Mouse (Mus musculus): ENCODE results near the gene Gm21905. TPM values are rescaled to one million over a fixed set of nuclear protein-coding genes. Genes with fewer than 3 reads are reported as not detected.
A peak's percentile ranks its signal among the peaks of the same experiment; 100 is the strongest.

Gene Gm21905
- not detected for total RNA-seq (2022)

DNA sequence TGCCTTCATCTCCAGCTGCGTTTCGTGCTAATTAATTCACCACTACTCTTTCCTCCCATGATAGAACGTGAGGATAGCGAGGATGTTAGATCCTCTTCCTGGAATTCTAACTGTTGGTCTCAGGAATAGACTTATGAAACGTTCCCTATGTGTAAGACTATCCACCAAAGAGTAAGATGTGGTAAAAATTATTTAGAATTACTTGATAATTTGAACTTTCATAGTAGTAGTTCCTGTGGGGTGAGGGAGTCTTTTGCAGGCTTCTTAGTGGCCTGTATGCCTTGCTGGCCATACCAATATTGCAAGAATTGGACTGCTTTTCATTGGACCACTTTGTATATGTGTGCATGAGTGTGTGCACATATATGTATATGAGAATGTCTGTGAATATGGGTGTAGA is at the start of gene Gm21905:
Gene Gm21905 (minus strand): TSS at position 101 of the 400 bp plus-strand sequence.
- DNase-seq (ENCODE audit: low spot score), result no peak

GRCm38 (mm10) chr5:67990426-67990825 is 44.2 kb upstream of the Gm21905 start:
- no peak for DNase-seq (ENCODE audit: low spot score)

DNA sequence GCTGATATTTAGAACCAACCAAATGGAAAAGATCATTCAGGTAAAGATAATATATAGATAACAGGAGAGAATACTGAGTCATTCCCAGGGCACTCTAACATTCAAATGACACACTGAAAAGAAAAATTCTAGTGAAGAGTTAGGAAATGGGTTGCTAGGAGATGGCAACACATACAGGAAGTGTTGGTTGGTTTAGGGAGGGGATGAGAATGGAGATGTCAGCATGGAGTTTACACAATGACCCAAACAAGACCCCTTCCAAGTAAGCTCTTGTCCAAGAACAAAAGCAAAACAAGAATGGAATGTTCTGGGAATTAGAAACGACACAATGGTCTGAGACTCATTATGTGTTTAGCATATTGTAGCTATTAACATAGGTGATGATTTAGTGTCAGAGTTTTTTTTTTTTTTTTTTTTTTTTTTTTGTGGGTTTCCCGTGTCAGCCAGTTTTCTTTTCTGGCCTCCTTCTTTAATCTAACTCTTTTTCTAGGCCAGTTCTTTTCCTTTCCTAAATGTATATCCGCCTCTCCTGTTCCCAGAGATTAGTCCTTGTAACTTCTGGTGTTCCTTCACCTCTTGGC is 35.8 kb upstream of the Gm21905 start:
- no peak for DNase-seq (ENCODE audit: low spot score)

DNA sequence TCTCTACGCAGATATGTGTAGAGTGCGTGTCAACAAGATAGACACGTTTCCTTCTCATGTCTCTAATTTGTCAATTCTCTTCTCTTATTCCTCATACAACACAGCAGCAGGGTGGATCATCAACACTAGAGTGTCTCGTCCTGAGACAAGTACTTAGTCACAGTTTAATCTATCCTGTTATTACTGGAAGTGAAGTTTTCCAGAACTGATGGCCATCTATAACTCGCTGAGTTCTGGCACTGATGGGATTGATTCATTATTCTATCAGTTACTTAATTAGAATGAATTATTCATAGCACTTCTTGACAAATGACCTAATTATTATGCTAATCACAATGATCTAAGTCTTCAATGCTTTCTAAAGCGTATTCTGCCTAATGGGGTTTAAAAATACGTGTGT is 23.3 kb upstream of the Gm21905 start:
- no peak for DNase-seq (ENCODE audit: low spot score)

- no peak for DNase-seq (ENCODE audit: low spot score)
Measured at GRCm38 (mm10) chr5:67961708-67962629, 15.7 kb upstream of the Gm21905 start.

DNA sequence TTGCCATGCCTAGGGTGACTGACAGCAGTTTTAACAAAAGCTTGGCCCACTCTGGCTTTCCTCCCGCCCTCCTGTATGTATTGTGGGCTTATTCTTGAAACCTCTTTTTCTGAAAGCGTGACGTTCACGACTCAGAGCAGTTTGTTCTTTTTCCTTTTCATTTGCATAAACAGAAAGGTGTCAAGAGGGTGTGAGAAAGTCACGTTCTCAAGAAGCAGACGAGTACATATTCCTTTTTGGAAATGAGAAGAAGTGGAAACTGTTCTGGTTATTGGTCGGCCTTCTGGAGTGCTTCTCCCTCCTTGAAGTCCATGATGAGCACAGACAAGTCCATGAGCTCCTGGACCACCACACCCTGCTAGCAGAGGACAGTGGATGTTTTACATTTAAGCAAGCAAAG is 9.3 kb upstream of the Gm21905 start:
- DNase-seq (ENCODE audit: low spot score), result no peak

GRCm38 (mm10) chr5:67954097-67954496 is 7.9 kb upstream of the Gm21905 start:
- DNase-seq (ENCODE audit: low spot score), result no peak

- no peak for DNase-seq (ENCODE audit: low spot score)
Measured at GRCm38 (mm10) chr5:67948074-67948473, 1.9 kb upstream of the Gm21905 start.

- DNase-seq (ENCODE audit: low spot score), result no peak
Measured at GRCm38 (mm10) chr5:67947006-67947405, 785 bp upstream of the Gm21905 start.

- DNase-seq (ENCODE audit: low spot score), result no peak
Measured at GRCm38 (mm10) chr5:67944074-67944785, 2.0 kb downstream of the Gm21905 start.

DNA sequence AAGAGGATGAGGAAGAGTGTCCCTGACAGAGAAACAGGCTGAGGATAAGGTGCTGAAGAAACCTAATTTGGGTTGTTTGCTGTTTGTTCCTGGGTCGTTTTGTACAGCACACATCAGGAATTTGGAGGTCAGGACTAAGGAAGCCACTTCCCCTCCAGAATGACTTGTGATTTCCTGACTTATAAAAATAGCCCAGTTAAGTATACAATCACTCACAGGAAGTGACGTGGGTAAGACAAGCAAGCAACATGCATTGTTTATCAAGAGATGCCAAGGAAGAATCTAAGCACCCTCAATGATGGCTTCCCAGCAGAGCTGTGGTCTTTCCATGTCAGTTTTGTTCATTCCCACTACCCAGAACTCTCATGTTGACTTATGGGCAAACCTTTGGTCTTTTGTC is 3.0 kb downstream of the Gm21905 start:
- DNase-seq (ENCODE audit: low spot score), result peak; percentile 40

DNA sequence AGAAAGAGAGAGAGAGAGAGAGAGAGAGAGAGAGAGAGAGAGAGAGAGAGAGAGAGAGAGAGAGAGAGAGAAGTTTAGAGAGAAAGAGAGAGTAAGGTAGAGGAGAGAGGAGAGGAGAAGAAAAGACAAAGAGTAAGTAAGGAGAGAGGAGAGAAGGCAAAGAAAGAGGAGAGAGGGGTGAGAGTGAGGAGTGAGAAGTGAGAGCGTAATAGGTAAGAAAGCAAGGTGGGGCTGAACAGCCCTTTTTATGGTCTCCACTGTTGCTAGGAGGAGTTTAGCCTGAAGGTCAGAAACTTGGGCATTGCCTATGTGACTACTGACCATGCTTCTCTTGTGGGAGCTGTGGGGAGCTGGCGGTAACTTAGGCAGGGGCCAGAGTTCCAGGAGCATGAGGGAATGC is 4.9 kb downstream of the Gm21905 start, which contains the start of gene Gm5108:
Gene Gm5108 (plus strand): TSS at position 301 of the 400 bp plus-strand sequence.
- DNase-seq (ENCODE audit: low spot score), result no peak

DNA sequence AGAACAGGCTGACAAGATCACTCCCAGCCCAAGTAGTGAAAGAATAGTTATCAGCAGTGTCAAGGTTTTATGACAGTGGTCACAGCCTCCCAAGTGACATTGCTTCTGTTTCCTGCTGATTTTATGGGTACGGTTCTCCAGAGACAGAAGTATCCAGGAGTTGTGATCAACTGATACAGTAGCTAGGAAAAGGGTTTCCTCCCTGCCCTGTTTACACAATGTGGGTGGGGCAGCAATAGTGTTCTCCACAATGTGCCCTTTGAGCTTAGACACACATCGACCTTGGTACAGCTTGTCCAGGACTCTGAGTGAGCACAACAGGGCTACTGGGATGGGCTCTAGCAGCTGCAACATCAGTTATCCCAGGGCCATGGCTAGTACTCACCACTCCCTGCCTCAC is 14.6 kb downstream of the Gm21905 start:
- peak; percentile 3 for DNase-seq (ENCODE audit: low spot score)

GRCm38 (mm10) chr5:67930584-67930983 is 15.6 kb downstream of the Gm21905 start:
- DNase-seq (ENCODE audit: low spot score), result no peak

GRCm38 (mm10) chr5:67904555-67904954 is 41.7 kb downstream of the Gm21905 start:
- no peak for DNase-seq (ENCODE audit: low spot score)

GRCm38 (mm10) chr5:67898921-67899320 is 47.3 kb downstream of the Gm21905 start:
- no peak for DNase-seq (ENCODE audit: low spot score)

GRCm38 (mm10) chr5:67884422-67885210 is 61.6 kb downstream of the Gm21905 start:
- no peak for DNase-seq (ENCODE audit: low spot score)

GRCm38 (mm10) chr5:67883564-67884171 is 62.6 kb downstream of the Gm21905 start:
- DNase-seq (ENCODE audit: low spot score), result no peak
